Mouse (Mus musculus): ENCODE data around the gene Pcsk1. TPM values are rescaled to one million over a fixed set of nuclear protein-coding genes. Genes with fewer than 3 reads are reported as not detected.

The Pcsk1 gene
- polyA plus RNA-seq, 1 experiment: 1.6 TPM

DNA sequence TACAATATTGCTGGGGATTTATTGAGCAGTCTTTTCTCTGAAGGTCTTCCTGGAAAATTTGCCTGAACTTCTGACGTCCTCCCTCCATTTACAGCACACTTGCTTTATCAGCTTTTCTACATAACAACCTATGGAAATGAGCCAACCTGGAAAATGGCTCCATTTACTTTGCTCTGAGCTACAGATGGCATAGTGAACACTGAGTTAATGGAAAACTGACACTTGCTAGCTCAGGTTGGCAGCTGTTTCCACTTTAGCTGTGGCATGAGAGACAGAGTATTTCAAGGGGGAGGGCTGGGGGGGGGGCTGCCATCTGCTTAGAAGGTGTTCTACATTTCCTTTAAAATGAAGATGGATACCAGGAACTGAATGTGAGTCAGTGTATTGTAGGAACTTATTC is 73.8 kb downstream of the Pcsk1 start:
- TF ChIP-seq CTCF (IDR thresholded peaks at IDR 0.05; ENCODE audit: borderline replicate concordance, extremely low read depth, insufficient read depth, insufficient read length) (no peak), POLR2A (IDR thresholded peaks at IDR 0.05; ENCODE audit: borderline replicate concordance, extremely low read depth, insufficient read depth, insufficient read length, poor library complexity, severe bottlenecking) (no peak)
- DNase-seq (ENCODE audit: low read depth): peak; percentile 85
